Mouse (Mus musculus) liver, embryonic 14.5 days (tissue): ENCODE measurements around the gene Fgfr2.
"Not testable (repeated sequence)": the region's sequence is repeated elsewhere in the genome, so short reads cannot be mapped to it uniquely, and the experiment has no call there.

Experiments
- CTCF ChIP-seq: IDR thresholded peaks from 2 replicates; pipeline ENCODE4 v1.5.1; 2016; ENCODE audit warnings: antibody characterized with exemption, low read depth, control low read depth
- EP300 ChIP-seq: IDR thresholded peaks from 2 replicates; pipeline ENCODE4 v1.6.1; 2016; ENCODE audit warnings: antibody characterized with exemption, low read depth

- not testable (repeated sequence) for TF ChIP-seq CTCF, EP300
These were observed 1706.4 kb downstream of the Fgfr2 start for GRCm38 (mm10) chr7:131416742-131417141.
